Mouse (Mus musculus) spleen, adult 2 months (tissue): ENCODE data around the gene Brdt.

Experiments
- CTCF ChIP-seq: fragments of 200-500 bp; IDR thresholded peaks from 2 replicates; pipeline ENCODE4 v1.5.1; 2011; ENCODE audit warnings: mild to moderate bottlenecking, inconsistent platforms; ENCODE audit not compliant: insufficient read depth, insufficient read length, insufficient replicate concordance; ENCODE audit errors: extremely low read depth
- POLR2A ChIP-seq: fragments of 200-500 bp; IDR thresholded peaks from 2 replicates; pipeline ENCODE4 v1.6.1; 2011; ENCODE audit warnings: low read depth, low read length, inconsistent platforms

GRCm38 (mm10) chr5:107403947-107404684, 73.2 kb downstream of the Brdt start:
- no peak for TF ChIP-seq CTCF
- TF ChIP-seq POLR2A = no peak
